Mouse (Mus musculus) layer of hippocampus, adult 9-11 months (tissue): ENCODE results near the gene Slc2a4.

ENCODE experiments used
- DNase-seq: peaks from one replicate; pipeline ENCODE4 v3.0.0; 2022

The Slc2a4 gene

GRCm38 (mm10) chr11:69895291-69895690, 52.7 kb downstream of the Slc2a4 start, which contains the start of gene Acap1:
TSS of gene Acap1 (minus strand) at chr11:69895539.
- no peak for DNase-seq

- no peak for DNase-seq
Measured at GRCm38 (mm10) chr11:69894671-69895070, 53.3 kb downstream of the Slc2a4 start.
